Mouse (Mus musculus) olfactory bulb, adult 2 months (tissue): ENCODE results near the gene Cryba4. TPM values are rescaled to one million over a fixed set of nuclear protein-coding genes. Genes with fewer than 3 reads are reported as not detected.

Source experiments
- H3K27ac ChIP-seq: fragments of 200-500 bp; 2 replicates; pipeline ENCODE4 v1.5.1; 2012; ENCODE audit warnings: low read depth, low read length; ENCODE audit not compliant: insufficient read depth
- H3K4me1 ChIP-seq: fragments of 200-500 bp; 2 replicates; pipeline ENCODE4 v1.6.1; 2012; ENCODE audit warnings: low read length; ENCODE audit not compliant: control insufficient read depth, insufficient read depth
- H3K4me3 ChIP-seq: fragments of 200-500 bp; 2 replicates; pipeline ENCODE4 v1.5.1; 2012; ENCODE audit warnings: mild to moderate bottlenecking, low read depth, low read length, moderate library complexity; ENCODE audit not compliant: insufficient read depth
- CTCF ChIP-seq: fragments of 200-500 bp; IDR thresholded peaks from 2 replicates; pipeline ENCODE4 v1.5.1; 2012; ENCODE audit warnings: low read depth, mild to moderate bottlenecking, low read length, moderate library complexity; ENCODE audit not compliant: insufficient read depth
- POLR2A ChIP-seq: fragments of 200-500 bp; IDR thresholded peaks from 2 replicates; pipeline ENCODE4 v1.6.1; 2012; ENCODE audit warnings: mild to moderate bottlenecking, low read depth, low read length, moderate library complexity; ENCODE audit not compliant: insufficient read depth
- WGBS: fragments of 180-500 bp; shearing (Covaris S2); methylation state at CpG from one replicate; pipeline ENCODE4 v1.1.7; 2018; 5-methylcytosine and 5-hydroxymethylcytosine counted together
- polyA plus RNA-seq: library from polyadenylated mRNA; stranded (reverse); fragments of >200 nt; gene quantifications from 2 replicates; pipeline ENCODE4 v1.2.4, GENCODE M21; 2012; ENCODE audit warnings: low replicate concordance; ENCODE audit not compliant: missing spikeins, insufficient read depth, insufficient read length

Cryba4 gene
- polyA plus RNA-seq, 1 experiment: not detected

DNA sequence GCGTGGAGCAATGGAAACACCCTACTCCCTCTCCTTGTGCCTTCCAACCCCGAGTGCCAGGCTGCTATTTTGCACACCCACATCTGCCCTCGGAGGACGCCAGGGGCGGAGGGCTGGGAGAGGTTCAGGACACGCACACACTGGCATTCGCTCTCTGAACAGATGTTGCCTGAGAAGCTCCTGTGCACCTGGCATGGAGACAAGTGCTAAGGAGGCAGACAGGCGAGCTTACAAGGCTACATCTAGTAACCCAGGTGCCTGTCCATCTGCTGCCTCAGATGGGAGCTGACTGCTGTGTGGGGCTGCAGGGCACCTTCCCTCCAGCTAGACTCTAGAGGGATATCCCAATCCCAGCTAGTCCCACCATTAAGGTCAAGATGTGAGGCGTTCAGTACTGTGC, 4.1 kb upstream of the Cryba4 start:
- Histone ChIP-seq H3K4me1 (peaks cover 27% of the 10 kb centered on the region), H3K27ac (no peak overlapping the region), H3K4me3 (no peak overlapping the region)
- WGBS: 61% methylated on average over 9 of the region's 9 CpGs
- TF ChIP-seq CTCF (no peak), POLR2A (no peak)

DNA sequence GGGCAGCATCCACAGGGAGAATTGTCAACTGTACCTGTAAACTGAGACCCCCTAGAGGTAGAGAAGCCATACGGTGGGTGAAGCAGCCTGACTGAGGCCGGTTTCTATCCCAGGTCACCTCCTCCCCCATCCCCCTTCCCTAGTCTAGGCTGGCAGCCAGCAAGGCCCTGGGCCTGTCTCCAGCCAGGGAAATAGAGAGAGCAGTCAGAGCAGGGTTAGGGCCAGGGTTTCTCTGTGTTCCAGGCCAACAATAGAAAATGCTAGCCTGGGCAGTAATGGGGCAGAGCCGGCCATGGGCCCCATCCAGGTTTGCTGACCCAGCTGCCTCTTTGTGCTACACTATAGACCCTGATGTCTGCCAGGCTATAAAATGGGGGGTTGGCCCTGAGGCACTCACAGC, 3.1 kb upstream of the Cryba4 start, which contains the start of gene Crybb1:
Gene Crybb1, plus strand, starts transcription at position 390 of the 400 bp plus-strand sequence.
- Histone ChIP-seq H3K4me1 (peaks cover 27% of the 10 kb centered on the region), H3K4me3 (no peak within 1 kb of the TSS), H3K27ac (peak within 1 kb of the TSS; percentile 69)
- WGBS: 42% methylated on average over 3 of the region's 3 CpGs
- TF ChIP-seq POLR2A: no peak
- TF ChIP-seq CTCF: no peak

DNA sequence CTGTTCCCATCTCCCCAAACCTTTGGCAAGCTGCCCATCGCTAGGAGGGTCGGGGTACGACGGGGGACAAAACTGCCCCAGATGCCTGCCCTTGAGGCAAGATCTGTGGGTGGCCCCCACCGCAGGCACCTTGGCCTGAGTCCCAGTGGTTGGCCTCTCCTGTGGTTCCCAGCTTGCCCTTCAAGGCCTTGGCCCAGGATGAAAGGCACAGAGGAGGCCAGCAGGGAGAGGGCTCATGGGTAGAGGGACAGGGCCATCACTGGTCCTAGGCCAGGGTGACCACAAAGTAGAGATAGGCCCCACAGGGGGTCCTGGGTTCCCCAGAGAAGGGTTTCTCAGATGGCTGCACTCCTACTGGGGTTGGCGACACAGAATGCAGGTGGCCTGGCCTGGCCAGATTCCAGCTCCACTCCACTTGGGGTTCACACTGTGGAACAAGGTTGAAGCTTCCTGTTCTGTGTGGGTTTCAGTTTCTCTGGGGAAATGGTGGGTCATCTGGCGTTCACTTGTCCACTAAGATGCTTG, 2.0 kb upstream of the Cryba4 start:
- H3K4me3 ChIP-seq: no peak overlapping the region
- TF ChIP-seq CTCF: no peak
- TF ChIP-seq POLR2A: no peak
- H3K4me1 ChIP-seq: peaks cover 27% of the 10 kb centered on the region
- whole genome bisulfite sequencing: 45% methylated on average over 7 of the region's 7 CpGs
- H3K27ac ChIP-seq: peak overlapping the region; percentile 69

DNA sequence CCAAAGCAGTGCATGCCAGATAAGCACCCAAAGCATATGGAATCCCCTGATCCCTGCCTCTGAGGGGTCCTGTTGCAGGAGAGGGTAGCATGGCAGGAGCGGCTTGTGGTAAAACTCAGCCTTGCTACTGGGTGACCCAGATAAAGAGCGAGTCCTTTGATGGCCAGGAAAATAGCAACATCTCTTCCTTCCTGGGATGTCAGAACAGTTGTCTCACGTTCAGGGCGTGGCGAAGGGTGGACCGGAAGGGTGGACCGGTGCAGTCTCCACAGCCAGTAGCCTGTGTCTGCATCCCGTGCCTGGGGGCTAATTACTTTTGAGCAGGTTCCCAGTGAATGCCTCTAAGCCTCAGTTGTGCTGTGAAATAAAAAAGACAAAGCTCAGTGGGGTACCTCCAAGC, 851 bp upstream of the Cryba4 start:
- H3K27ac ChIP-seq: no peak overlapping the region
- H3K4me1 ChIP-seq: peaks cover 27% of the 10 kb centered on the region
- no peak overlapping the region for H3K4me3 ChIP-seq
- TF ChIP-seq POLR2A (no peak), CTCF (no peak)
- WGBS: 41% methylated on average over 8 of the region's 8 CpGs

DNA sequence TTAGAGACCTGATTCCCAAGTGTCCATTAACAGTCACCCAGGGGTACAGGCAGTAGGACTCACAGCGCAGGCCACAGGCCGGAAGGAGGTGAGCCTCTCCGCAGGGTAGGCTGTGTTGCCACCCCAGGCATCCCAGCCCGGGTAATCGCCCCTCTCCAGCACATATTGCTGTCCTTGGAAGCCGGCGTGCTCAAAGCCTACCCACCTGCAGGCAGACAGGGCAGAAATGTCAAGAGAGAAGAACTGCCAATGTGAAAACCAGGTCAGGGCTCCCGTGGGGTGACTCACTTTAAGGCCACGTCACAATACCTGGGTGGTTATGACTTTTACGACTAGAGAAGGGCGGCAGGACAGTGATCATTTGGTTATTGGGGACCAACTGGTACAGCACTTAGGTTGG, 3.2 kb downstream of the Cryba4 start:
- Histone ChIP-seq H3K4me1 (peaks cover under 1% of the 10 kb centered on the region; the same call in 1 of the 2 replicates), H3K27ac (no peak overlapping the region), H3K4me3 (no peak overlapping the region)
- TF ChIP-seq CTCF (no peak), POLR2A (no peak)
- WGBS: 93% methylated on average over 11 of the region's 11 CpGs

DNA sequence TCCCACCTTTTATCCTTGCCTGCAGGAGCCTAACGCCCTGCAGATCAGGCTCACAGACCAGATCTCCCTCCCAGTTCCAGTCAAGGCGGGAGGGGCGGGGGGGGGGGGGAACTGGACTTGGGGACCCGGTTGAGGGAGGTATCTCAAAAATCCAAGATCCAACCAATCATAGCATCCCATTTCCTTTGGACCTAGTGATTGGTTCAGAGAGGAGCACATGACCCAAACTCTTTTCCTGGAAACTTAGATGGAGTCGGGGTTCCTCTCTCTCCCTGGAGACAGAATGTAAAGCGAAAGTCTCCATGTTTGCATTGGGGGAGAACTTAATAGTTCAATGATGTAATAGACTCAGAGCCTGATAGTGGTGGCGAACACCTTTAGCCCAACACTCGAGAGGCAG, 4.9 kb downstream of the Cryba4 start:
- 53% methylated on average over 8 of the region's 8 CpGs for WGBS
- TF ChIP-seq POLR2A: no peak
- TF ChIP-seq CTCF: no peak
- H3K27ac ChIP-seq: no peak overlapping the region
- H3K4me1 ChIP-seq: no peaks in the 10 kb centered on the region
- no peak overlapping the region for H3K4me3 ChIP-seq

DNA sequence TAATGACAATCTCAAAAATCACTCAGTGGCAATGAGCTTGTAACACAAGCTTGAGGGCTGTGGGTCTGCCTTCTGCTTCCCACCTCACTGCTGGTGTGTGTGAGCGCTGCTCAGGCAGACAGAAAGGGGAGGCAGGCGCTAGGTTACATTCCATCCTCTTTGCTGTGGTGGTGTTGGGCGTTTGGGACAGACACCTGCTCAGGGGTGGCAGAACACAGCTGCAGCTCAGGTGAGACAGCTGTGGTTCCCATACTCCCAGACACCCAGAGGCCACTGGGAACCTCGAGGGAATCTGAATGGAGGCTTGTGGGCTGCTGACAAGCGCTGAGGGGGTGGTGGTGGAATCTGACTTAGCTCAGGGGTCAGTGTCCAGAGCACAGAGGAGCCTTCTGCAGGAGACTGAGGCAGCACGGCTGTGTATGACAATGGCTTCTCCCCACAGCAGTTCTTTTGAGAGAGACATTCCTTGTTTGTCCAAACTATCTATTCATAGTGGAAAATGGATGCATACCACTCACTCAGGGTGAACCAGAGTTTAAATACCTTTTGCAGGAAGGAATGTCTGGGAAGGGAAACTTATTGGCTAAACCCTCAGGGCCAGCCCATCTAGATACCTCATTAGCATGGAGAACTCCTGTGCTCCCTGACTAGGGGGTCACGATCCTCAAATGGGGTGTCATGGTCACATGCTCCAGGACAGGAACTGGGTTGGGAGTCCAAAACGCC, 7.3 kb downstream of the Cryba4 start:
- H3K4me3 ChIP-seq: no peak overlapping the region
- no peak overlapping the region for H3K27ac ChIP-seq
- no peak for TF ChIP-seq CTCF
- no peak for TF ChIP-seq POLR2A
- WGBS: 61% methylated on average over 8 of the region's 8 CpGs
- H3K4me1 ChIP-seq: peaks cover 6% of the 10 kb centered on the region; the same call in 1 of the 2 replicates

DNA sequence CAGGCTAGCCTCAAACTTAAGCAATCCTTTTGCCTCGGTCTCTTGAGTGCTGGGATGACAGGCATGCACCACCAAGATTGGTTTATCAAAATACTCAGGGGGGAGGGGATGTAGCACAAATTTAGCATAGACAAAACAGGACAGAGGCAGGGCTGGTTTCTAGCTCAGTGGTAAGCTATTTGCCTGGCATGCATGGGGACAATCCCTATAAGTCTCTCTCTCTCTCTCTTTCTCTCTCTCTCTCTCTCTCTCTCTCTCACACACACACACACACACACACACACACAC, 8.1 kb downstream of the Cryba4 start:
- Histone ChIP-seq H3K27ac (no peak overlapping the region), H3K4me3 (no peak overlapping the region), H3K4me1 (peaks cover 6% of the 10 kb centered on the region; the same call in 1 of the 2 replicates)
- WGBS: 88% methylated on average over 1 of the region's 1 CpGs
- TF ChIP-seq CTCF (no peak), POLR2A (no peak)

DNA sequence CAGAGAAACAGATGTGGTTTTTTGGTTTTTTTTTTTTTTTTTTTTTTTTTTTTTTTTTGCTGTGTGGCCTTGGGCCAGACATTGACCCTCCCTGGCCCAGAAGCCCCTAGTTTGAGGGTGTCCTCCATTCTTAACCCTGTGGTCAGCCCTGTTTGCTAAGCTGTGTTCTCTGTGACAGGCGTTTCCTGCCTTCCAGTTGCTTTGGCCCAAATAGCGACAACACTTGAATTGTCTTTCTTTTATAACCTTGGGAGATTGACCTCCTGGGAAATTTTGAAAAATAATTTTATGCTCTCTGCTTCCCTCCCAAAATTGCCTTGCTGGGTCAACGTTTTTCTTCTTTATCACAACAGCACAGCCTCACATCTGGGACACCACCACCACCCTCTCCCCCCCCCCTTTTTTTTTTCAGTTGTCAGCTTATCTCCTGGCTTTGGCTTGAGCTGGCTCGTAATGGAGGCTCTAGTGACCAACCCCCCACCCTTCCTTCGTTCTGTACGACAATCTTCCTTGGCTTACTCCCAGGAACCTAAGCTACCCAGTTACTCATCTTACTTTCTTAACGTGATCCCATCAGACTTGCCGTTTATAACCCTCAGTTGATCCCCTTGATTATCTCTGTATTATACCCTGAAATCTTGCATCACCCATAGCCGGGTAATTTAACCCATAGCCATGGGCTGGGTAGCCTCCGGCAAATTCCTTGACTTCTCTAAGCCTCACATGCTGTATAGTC, 8.6 kb downstream of the Cryba4 start:
- TF ChIP-seq CTCF: no peak
- no peak for TF ChIP-seq POLR2A
- WGBS: 71% methylated on average over 10 of the region's 10 CpGs
- H3K27ac ChIP-seq: no peak overlapping the region
- H3K4me3 ChIP-seq: no peak overlapping the region
- H3K4me1 ChIP-seq: peaks cover 6% of the 10 kb centered on the region; the same call in 1 of the 2 replicates
